In the genomic region with DNA sequence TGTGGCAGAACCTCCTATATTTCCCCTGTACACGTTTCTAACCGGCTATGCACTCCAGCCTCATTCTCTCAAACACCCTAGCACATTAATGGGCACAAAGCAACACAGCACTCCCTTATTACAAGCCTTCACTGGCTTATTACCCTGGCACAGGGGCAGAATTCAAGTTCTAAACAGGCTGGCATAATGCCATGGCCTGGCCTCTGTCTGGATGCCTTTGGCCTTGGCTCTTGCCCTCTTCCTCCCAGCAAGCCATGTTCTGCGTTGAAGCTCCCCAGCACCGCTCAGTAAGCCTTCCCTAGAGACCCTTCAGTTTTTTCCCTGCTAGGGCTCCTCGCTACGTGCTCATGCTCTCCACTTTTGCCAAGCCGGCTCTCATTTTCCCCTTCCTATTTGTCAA, we compare ENCODE assay signal across 30 mouse cellular contexts. TPM values are rescaled to one million over a fixed set of nuclear protein-coding genes. Genes with fewer than 3 reads are reported as not detected.
"Had no signal": no experiment of that assay in that cellular context is flagged by ENCODE, and none has a peak within 500 bp of the region (broad histone marks: within the 10 kb centered on the region; RNA-seq: fewer than 3 reads in every experiment).

No protein-coding gene starts in this region.

- ATAC-seq: midbrain, embryonic 16.5 days had no signal

- H3K27ac ChIP-seq: kidney, embryonic 15.5 days; limb, embryonic 12.5 days; limb, embryonic 15.5 days; liver, embryonic 13.5 days; midbrain, embryonic 12.5 days; neural tube, embryonic 13.5 days; stomach, postnatal 0 days had no signal

- H3K9ac ChIP-seq: kidney, embryonic 15.5 days; limb, embryonic 12.5 days; limb, embryonic 15.5 days; liver, embryonic 13.5 days; midbrain, embryonic 12.5 days; neural tube, embryonic 13.5 days had no signal

- DNase-seq: kidney, adult 18-20 months; kidney, postnatal 14 days; kidney, postnatal 4 days; left cerebral cortex, postnatal 4 days; liver, embryonic 13.5 days; lung, adult 2 months; lung, postnatal 14 days; lung, postnatal 4 days; retina, postnatal 1 day; right cerebral cortex, postnatal 14 days; right cerebral cortex, postnatal 4 days; thymus, adult 2 months; thymus, postnatal 14 days; thymus, postnatal 4 days had no signal

- H3K4me2 ChIP-seq: kidney, embryonic 15.5 days; limb, embryonic 12.5 days; limb, embryonic 15.5 days; liver, embryonic 13.5 days; midbrain, embryonic 12.5 days; neural tube, embryonic 13.5 days had no signal

- H3K9me3 ChIP-seq: limb, embryonic 15.5 days; liver, embryonic 13.5 days; neural tube, embryonic 13.5 days had no signal

- H3K27me3 ChIP-seq: kidney, embryonic 15.5 days; limb, embryonic 12.5 days; limb, embryonic 15.5 days; liver, embryonic 13.5 days; midbrain, embryonic 12.5 days; neural tube, embryonic 13.5 days had no signal

- H3K4me1 ChIP-seq: kidney, embryonic 15.5 days; limb, embryonic 12.5 days; limb, embryonic 15.5 days; liver, embryonic 13.5 days; midbrain, embryonic 12.5 days; neural tube, embryonic 13.5 days had no signal

- H3K4me3 ChIP-seq: kidney, embryonic 15.5 days; limb, embryonic 12.5 days; limb, embryonic 15.5 days; liver, embryonic 13.5 days; midbrain, embryonic 12.5 days; myocyte; neural tube, embryonic 13.5 days had no signal

RNA-seq across cellular contexts. Expression of gene Gm525, which starts 30.6 kb away (rescaled TPM):
- total RNA-seq: layer of hippocampus, adult 18-20 months; layer of hippocampus, postnatal 14 days; left cerebral cortex, adult 8-10 months; left cerebral cortex, postnatal 14 days; left cerebral cortex, postnatal 4 days; megakaryocyte progenitor cell, adult 5-6 weeks; megakaryocyte-erythroid progenitor cell, adult 5-6 weeks; monocyte, adult 5-6 weeks; neutrophil, adult 5-6 weeks had no signal
- polyA plus RNA-seq: kidney, embryonic 15.5 days; liver, embryonic 13.5 days; midbrain, embryonic 12.5 days; midbrain, embryonic 16.5 days; myocyte; neural tube, embryonic 13.5 days had no signal
